Mouse (Mus musculus) limb, embryonic 11.5 days (tissue): ENCODE measurements around the gene Bmf. TPM values are rescaled to one million over a fixed set of nuclear protein-coding genes. Genes with fewer than 3 reads are reported as not detected.

ENCODE experiments used
- ATAC-seq: fragments of 200-750 bp; cut with Nextera tagmentation; 2 replicates; pipeline ENCODE4 v1.8.0; 2017; ENCODE audit warnings: low read depth; ENCODE audit not compliant: insufficient number of reproducible peaks, low FRiP score, low TSS enrichment
- DNase-seq: peaks from one replicate; pipeline ENCODE4 v3.0.0-alpha.2; 2015; ENCODE audit warnings: low spot score
- H3K27ac ChIP-seq: fragments of 300-500 bp; sonication (generic); replicated peaks from 2 replicates; pipeline ENCODE4 v1.5.1; 2014; ENCODE audit warnings: low read depth, mild to moderate bottlenecking, low read length
- H3K27me3 ChIP-seq: fragments of 300-500 bp; sonication (generic); 2 replicates; pipeline ENCODE4 v1.6.1; 2014; ENCODE audit warnings: mild to moderate bottlenecking, low read length, mixed read lengths; ENCODE audit not compliant: control insufficient read depth, insufficient read depth
- H3K36me3 ChIP-seq: fragments of 300-500 bp; sonication (generic); 2 replicates; pipeline ENCODE4 v1.6.1; 2014; ENCODE audit warnings: mild to moderate bottlenecking, low read length, moderate library complexity, mixed read lengths; ENCODE audit not compliant: control insufficient read depth, insufficient read depth
- H3K4me1 ChIP-seq: fragments of 300-500 bp; sonication (generic); 2 replicates; pipeline ENCODE4 v1.6.1; 2014; ENCODE audit warnings: low read length, mixed read lengths; ENCODE audit not compliant: control insufficient read depth, insufficient read depth
- H3K4me2 ChIP-seq: fragments of 300-500 bp; sonication (generic); 2 replicates; pipeline ENCODE4 v1.6.1; 2014; ENCODE audit warnings: low read depth, mild to moderate bottlenecking, moderate library complexity; ENCODE audit not compliant: severe bottlenecking
- H3K4me3 ChIP-seq: fragments of 300-500 bp; sonication (generic); 2 replicates; pipeline ENCODE4 v1.5.1; 2014; ENCODE audit warnings: low read depth, low read length
- H3K9ac ChIP-seq: fragments of 300-500 bp; sonication (generic); 2 replicates; pipeline ENCODE4 v1.6.1; 2014; ENCODE audit warnings: mild to moderate bottlenecking, low read length
- H3K9me3 ChIP-seq: fragments of 300-500 bp; sonication (generic); 2 replicates; pipeline ENCODE4 v1.6.1; 2016; ENCODE audit warnings: low read length; ENCODE audit not compliant: control insufficient read depth
- WGBS: fragments of 180-500 bp; shearing (Covaris S2); extraction: QIAGEN DNeasy Blood & Tissue Kit; methylation state at CpG from one replicate; pipeline ENCODE4 v1.1.7; 2014; 5-methylcytosine and 5-hydroxymethylcytosine counted together
- polyA plus RNA-seq: library from polyadenylated mRNA; unstranded; fragments of >200 nt; fragmentation: Nextera tagmentation; extraction: Ambion mirVana; gene quantifications from 2 replicates; pipeline ENCODE4 v1.2.1, GENCODE M21; 2014

The Bmf gene
- 3.8 and 7.5 TPM in 2 replicates for polyA plus RNA-seq

GRCm38 (mm10) chr2:118549507-118550473, at the start of gene Bmf:
Bmf (minus strand) TSS chr2:118549687.
- H3K9me3 ChIP-seq = 0 out of 2 replicates have a peak, but pooled peaks cover 4% of the 10 kb centered on the region
- peak within 1 kb of the TSS; percentile 90 for H3K4me2 ChIP-seq
- ATAC-seq = peak; percentile 88
- no peaks in the 10 kb centered on the region for H3K27me3 ChIP-seq
- H3K27ac ChIP-seq = peak within 1 kb of the TSS; percentile 56; the same call in 1 of the 2 replicates
- peak within 1 kb of the TSS; percentile 81 for H3K9ac ChIP-seq
- peaks cover 46% of the 10 kb centered on the region for H3K4me1 ChIP-seq
- whole genome bisulfite sequencing = 1% methylated on average over 45 of the region's 45 CpGs
- no peaks in the 10 kb centered on the region for H3K36me3 ChIP-seq
- H3K4me3 ChIP-seq = peak within 1 kb of the TSS; percentile 89
- DNase-seq = peak; percentile 99

GRCm38 (mm10) chr2:118599087-118599486, 49.6 kb upstream of the Bmf start:
- Histone ChIP-seq H3K4me2 (peak overlapping the region; percentile 61), H3K9me3 (no peaks in the 10 kb centered on the region), H3K4me1 (no peaks in the 10 kb centered on the region), H3K27me3 (no peaks in the 10 kb centered on the region), H3K36me3 (peaks cover 11% of the 10 kb centered on the region; the same call in 1 of the 2 replicates), H3K4me3 (peak overlapping the region; percentile 51), H3K27ac (no peak overlapping the region), H3K9ac (peak overlapping the region; percentile 64; the same call in 1 of the 2 replicates)
- WGBS = 42% methylated on average over 5 of the region's 5 CpGs
- ATAC-seq (no peak), DNase-seq (no peak)

GRCm38 (mm10) chr2:118597673-118598568, 48.4 kb upstream of the Bmf start, which contains the start of gene Bub1b:
Bub1b (plus strand) TSS chr2:118598211.
- 6% methylated on average over 41 of the region's 41 CpGs for WGBS
- no peak within 1 kb of the TSS for H3K27ac ChIP-seq
- peak; percentile 95 for DNase-seq

GRCm38 (mm10) chr2:118591083-118591482, 41.6 kb upstream of the Bmf start:
- no peak overlapping the region for H3K4me3 ChIP-seq
- no peak for DNase-seq
- no peaks in the 10 kb centered on the region for H3K36me3 ChIP-seq
- H3K27ac ChIP-seq = no peak overlapping the region
- ATAC-seq = no peak
- no peak overlapping the region for H3K4me2 ChIP-seq
- H3K4me1 ChIP-seq = no peaks in the 10 kb centered on the region
- 87% methylated on average over 4 of the region's 4 CpGs for WGBS
- H3K9me3 ChIP-seq = no peaks in the 10 kb centered on the region
- H3K9ac ChIP-seq = no peak overlapping the region
- no peaks in the 10 kb centered on the region for H3K27me3 ChIP-seq

More at GRCm38 (mm10) chr2:118597673-118598568, 48.4 kb upstream of the Bmf start, which contains the start of gene Bub1b:
- Histone ChIP-seq H3K36me3 (peaks cover 6% of the 10 kb centered on the region; the same call in 1 of the 2 replicates), H3K9me3 (no peaks in the 10 kb centered on the region), H3K4me2 (peak within 1 kb of the TSS; percentile 61), H3K4me3 (peak within 1 kb of the TSS; percentile 51), H3K9ac (peak within 1 kb of the TSS; percentile 64), H3K4me1 (no peaks in the 10 kb centered on the region), H3K27me3 (no peaks in the 10 kb centered on the region)
- ATAC-seq = peak; percentile 95

- 76% methylated on average over 3 of the region's 3 CpGs for WGBS
- no peak for DNase-seq
- Histone ChIP-seq H3K27ac (no peak overlapping the region), H3K9me3 (no peaks in the 10 kb centered on the region), H3K4me2 (no peak overlapping the region), H3K9ac (no peak overlapping the region), H3K36me3 (no peaks in the 10 kb centered on the region), H3K27me3 (no peaks in the 10 kb centered on the region), H3K4me3 (no peak overlapping the region), H3K4me1 (no peaks in the 10 kb centered on the region)
- ATAC-seq = no peak
Measured at GRCm38 (mm10) chr2:118587686-118588085, 38.2 kb upstream of the Bmf start.

DNA sequence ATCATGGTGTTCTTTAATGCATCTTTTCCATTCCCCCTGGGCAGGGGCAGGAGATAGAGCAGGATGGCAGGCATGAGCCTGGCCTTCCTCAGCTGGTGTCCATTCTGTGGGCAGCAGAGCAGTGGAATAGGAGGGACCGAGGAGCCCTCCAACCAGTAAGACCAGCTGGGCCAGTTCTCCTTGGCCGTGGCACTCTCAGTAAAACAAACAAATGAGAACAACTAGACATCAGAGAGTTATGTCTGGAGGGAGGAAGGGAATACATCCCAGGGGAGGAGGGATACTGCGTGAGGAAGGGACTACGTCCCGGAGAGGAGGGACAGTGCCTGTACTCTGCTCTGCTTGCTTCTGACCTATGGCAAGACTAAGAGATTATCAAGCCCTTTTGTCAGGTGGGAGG, 36.5 kb upstream of the Bmf start:
- ATAC-seq = no peak
- no peak for DNase-seq
- H3K4me2 ChIP-seq = no peak overlapping the region
- H3K36me3 ChIP-seq = no peaks in the 10 kb centered on the region
- H3K4me3 ChIP-seq = no peak overlapping the region
- no peak overlapping the region for H3K27ac ChIP-seq
- H3K4me1 ChIP-seq = no peaks in the 10 kb centered on the region
- no peaks in the 10 kb centered on the region for H3K27me3 ChIP-seq
- H3K9me3 ChIP-seq = no peaks in the 10 kb centered on the region
- WGBS = 74% methylated on average over 5 of the region's 5 CpGs
- no peak overlapping the region for H3K9ac ChIP-seq

GRCm38 (mm10) chr2:118573135-118573534, 23.6 kb upstream of the Bmf start:
- H3K4me1 ChIP-seq = no peaks in the 10 kb centered on the region
- no peak overlapping the region for H3K9ac ChIP-seq
- DNase-seq (no peak), ATAC-seq (no peak)
- no peak overlapping the region for H3K4me2 ChIP-seq
- WGBS = 89% methylated on average over 3 of the region's 3 CpGs
- no peaks in the 10 kb centered on the region for H3K27me3 ChIP-seq
- no peaks in the 10 kb centered on the region for H3K36me3 ChIP-seq
- H3K27ac ChIP-seq = no peak overlapping the region
- no peak overlapping the region for H3K4me3 ChIP-seq
- no peaks in the 10 kb centered on the region for H3K9me3 ChIP-seq
